Mouse (Mus musculus): ENCODE results near the gene Hdgfl2. TPM values are rescaled to one million over a fixed set of nuclear protein-coding genes. Genes with fewer than 3 reads are reported as not detected.
A peak's percentile ranks its signal among the peaks of the same experiment; 100 is the strongest.

The Hdgfl2 gene
- 11.3 and 13.8 TPM in 2 replicates for total RNA-seq (2014; rRNA removed)
- polyA plus RNA-seq (2012; rRNA removed): 29.0 and 30.2 TPM in 2 replicates

GRCm38 (mm10) chr17:56078880-56079795, at the start of gene Hdgfl2:
Hdgfl2 (plus strand) TSS chr17:56079634.
- H3K27ac ChIP-seq (replicated peaks; ENCODE audit: insufficient read depth, low read depth, low read length): peak within 1 kb of the TSS; percentile 75
- no peak for TF ChIP-seq CTCF (IDR thresholded peaks at IDR 0.05; ENCODE audit: low read depth, low read length)
- peak; percentile 95 for TF ChIP-seq POLR2A (IDR thresholded peaks at IDR 0.05; ENCODE audit: extremely low read depth, insufficient read depth, low read length)
- H3K36me3 ChIP-seq (ENCODE audit: control insufficient read depth, insufficient read depth, low read length): peaks cover 6% of the 10 kb centered on the region
- peaks cover 17% of the 10 kb centered on the region; the same call in 1 of the 2 replicates for H3K79me2 ChIP-seq (ENCODE audit: control insufficient read depth, insufficient read depth, low read length)
- peaks cover 16% of the 10 kb centered on the region for H3K4me1 ChIP-seq (ENCODE audit: control insufficient read depth, insufficient read depth, low read length)
- peak within 1 kb of the TSS; percentile 87 for H3K9ac ChIP-seq (ENCODE audit: low read depth, low read length)
- no peaks in the 10 kb centered on the region for H3K27me3 ChIP-seq (ENCODE audit: control insufficient read depth, insufficient read depth, low read length)
- H3K4me3 ChIP-seq (ENCODE audit: insufficient read depth, low read depth, low read length): peak within 1 kb of the TSS; percentile 82
- WGBS: under 1% methylated on average over 61 of the region's 61 CpGs
- peak; percentile 100 for DNase-seq (ENCODE audit: extremely low read depth, low read depth, low spot score)

- Histone ChIP-seq H3K9ac (ENCODE audit: low read depth, low read length) (no peak overlapping the region), H3K27me3 (ENCODE audit: control insufficient read depth, insufficient read depth, low read length) (no peaks in the 10 kb centered on the region), H3K36me3 (ENCODE audit: control insufficient read depth, insufficient read depth, low read length) (no peaks in the 10 kb centered on the region), H3K79me2 (ENCODE audit: control insufficient read depth, insufficient read depth, low read length) (peaks cover 62% of the 10 kb centered on the region), H3K27ac (replicated peaks; ENCODE audit: insufficient read depth, low read depth, low read length) (0 out of 2 replicates have a peak overlapping the region, but pooled peaks have one; percentile 21), H3K4me1 (ENCODE audit: control insufficient read depth, insufficient read depth, low read length) (peaks cover 49% of the 10 kb centered on the region), H3K4me3 (ENCODE audit: insufficient read depth, low read depth, low read length) (no peak overlapping the region)
- 84% methylated on average over 9 of the region's 9 CpGs for WGBS
- TF ChIP-seq POLR2A (IDR thresholded peaks at IDR 0.05; ENCODE audit: extremely low read depth, insufficient read depth, low read length) (no peak), CTCF (IDR thresholded peaks at IDR 0.05; ENCODE audit: low read depth, low read length) (no peak)
- DNase-seq (ENCODE audit: extremely low read depth, low read depth, low spot score): no peak
These were observed 49.1 kb upstream of the Hdgfl2 start for GRCm38 (mm10) chr17:56030238-56030870.

- no peak for DNase-seq (ENCODE audit: extremely low read depth, low read depth, low spot score)
- Histone ChIP-seq H3K36me3 (ENCODE audit: control insufficient read depth, insufficient read depth, low read length) (no peaks in the 10 kb centered on the region), H3K79me2 (ENCODE audit: control insufficient read depth, insufficient read depth, low read length) (peaks cover 63% of the 10 kb centered on the region), H3K27me3 (ENCODE audit: control insufficient read depth, insufficient read depth, low read length) (no peaks in the 10 kb centered on the region), H3K4me1 (ENCODE audit: control insufficient read depth, insufficient read depth, low read length) (peaks cover 50% of the 10 kb centered on the region), H3K27ac (replicated peaks; ENCODE audit: insufficient read depth, low read depth, low read length) (0 out of 2 replicates have a peak overlapping the region, but pooled peaks have one; percentile 21), H3K4me3 (ENCODE audit: insufficient read depth, low read depth, low read length) (no peak overlapping the region), H3K9ac (ENCODE audit: low read depth, low read length) (no peak overlapping the region)
- 41% methylated on average over 5 of the region's 5 CpGs for WGBS
- no peak for TF ChIP-seq POLR2A (IDR thresholded peaks at IDR 0.05; ENCODE audit: extremely low read depth, insufficient read depth, low read length)
- 0 out of 2 replicates have a peak, but pooled peaks have one; percentile 23 for TF ChIP-seq CTCF (IDR thresholded peaks at IDR 0.05; ENCODE audit: low read depth, low read length)
These were observed 48.5 kb upstream of the Hdgfl2 start for GRCm38 (mm10) chr17:56030919-56031318.

- Histone ChIP-seq H3K4me3 (ENCODE audit: insufficient read depth, low read depth, low read length) (no peak overlapping the region), H3K27me3 (ENCODE audit: control insufficient read depth, insufficient read depth, low read length) (no peaks in the 10 kb centered on the region), H3K36me3 (ENCODE audit: control insufficient read depth, insufficient read depth, low read length) (no peaks in the 10 kb centered on the region), H3K79me2 (ENCODE audit: control insufficient read depth, insufficient read depth, low read length) (peaks cover 62% of the 10 kb centered on the region), H3K9ac (ENCODE audit: low read depth, low read length) (no peak overlapping the region), H3K27ac (replicated peaks; ENCODE audit: insufficient read depth, low read depth, low read length) (no peak overlapping the region), H3K4me1 (ENCODE audit: control insufficient read depth, insufficient read depth, low read length) (peaks cover 50% of the 10 kb centered on the region)
- DNase-seq (ENCODE audit: extremely low read depth, low read depth, low spot score): no peak
- WGBS: 84% methylated on average over 7 of the region's 7 CpGs
- TF ChIP-seq CTCF (IDR thresholded peaks at IDR 0.05; ENCODE audit: low read depth, low read length): no peak
- TF ChIP-seq POLR2A (IDR thresholded peaks at IDR 0.05; ENCODE audit: extremely low read depth, insufficient read depth, low read length): no peak
These were observed 48.0 kb upstream of the Hdgfl2 start for GRCm38 (mm10) chr17:56031431-56031830.

GRCm38 (mm10) chr17:56032127-56032733, 47.2 kb upstream of the Hdgfl2 start:
- no peak for DNase-seq (ENCODE audit: extremely low read depth, low read depth, low spot score)
- no peak overlapping the region for H3K9ac ChIP-seq (ENCODE audit: low read depth, low read length)

More at GRCm38 (mm10) chr17:56032127-56032733, 47.2 kb upstream of the Hdgfl2 start:
- Histone ChIP-seq H3K4me3 (ENCODE audit: insufficient read depth, low read depth, low read length) (no peak overlapping the region), H3K27me3 (ENCODE audit: control insufficient read depth, insufficient read depth, low read length) (no peaks in the 10 kb centered on the region), H3K4me1 (ENCODE audit: control insufficient read depth, insufficient read depth, low read length) (peaks cover 44% of the 10 kb centered on the region), H3K27ac (replicated peaks; ENCODE audit: insufficient read depth, low read depth, low read length) (no peak overlapping the region), H3K79me2 (ENCODE audit: control insufficient read depth, insufficient read depth, low read length) (peaks cover 56% of the 10 kb centered on the region), H3K36me3 (ENCODE audit: control insufficient read depth, insufficient read depth, low read length) (no peaks in the 10 kb centered on the region)
- WGBS: 35% methylated on average over 6 of the region's 6 CpGs
- TF ChIP-seq POLR2A (IDR thresholded peaks at IDR 0.05; ENCODE audit: extremely low read depth, insufficient read depth, low read length) (no peak), CTCF (IDR thresholded peaks at IDR 0.05; ENCODE audit: low read depth, low read length) (no peak)
